Mouse (Mus musculus) frontal cortex, postnatal 25 days (tissue): ENCODE measurements at regions not wholly inside any gene's neighbourhood (a gene's known extent, or its start where the extent isn't known, plus 50 kb on each side); places are given as distances from the start of the nearest gene placed in this dataset.
A peak's percentile ranks its signal among the peaks of the same experiment; 100 is the strongest.

ENCODE experiments used
- DNase-seq, 2 experiments: peaks; one replicate each; pipeline ENCODE4 v3.0.0; 2022; ENCODE audit warnings: low spot score in 2 of 2

DNA sequence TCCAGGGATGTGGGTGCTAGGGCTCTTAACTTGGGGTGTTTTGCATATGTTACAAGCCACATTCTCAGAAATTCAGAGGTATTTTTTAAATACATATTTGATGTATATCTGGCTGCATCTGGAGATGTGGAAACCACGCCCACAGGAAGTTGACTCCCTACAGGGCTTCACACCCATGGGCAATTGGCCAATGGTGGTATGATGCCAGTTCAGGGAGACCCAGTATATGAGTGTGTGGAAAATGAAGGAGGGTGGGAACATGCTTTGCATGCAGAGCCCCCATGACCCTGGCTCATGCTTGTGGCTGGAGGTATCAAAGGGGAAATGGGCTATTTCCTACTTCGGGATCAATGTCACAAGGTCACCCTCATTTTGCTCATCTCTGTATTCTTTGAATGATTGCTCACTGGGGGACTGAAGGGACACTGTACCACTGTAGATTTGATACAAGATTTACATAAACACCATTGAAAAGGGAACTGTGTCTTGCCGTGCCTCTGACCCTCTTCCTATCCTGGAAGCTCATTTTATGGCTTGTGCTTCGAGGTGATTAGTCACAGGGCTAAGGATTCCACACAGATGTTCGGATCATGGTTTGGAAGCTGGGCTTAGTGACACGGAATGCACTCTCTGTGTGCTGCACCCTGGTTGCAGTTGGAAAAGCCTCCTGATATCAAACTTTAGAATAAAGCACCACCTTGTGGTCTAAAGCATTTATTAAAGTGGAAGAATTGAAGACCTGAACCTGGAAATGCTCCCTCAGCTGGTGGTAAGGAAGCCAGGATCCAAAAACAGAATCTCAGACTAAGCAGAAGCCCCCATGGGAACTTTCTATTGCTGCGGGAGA lies 56.8 kb upstream of the Edn1 start:
- DNase-seq = peak; percentile 5 to 15

DNA sequence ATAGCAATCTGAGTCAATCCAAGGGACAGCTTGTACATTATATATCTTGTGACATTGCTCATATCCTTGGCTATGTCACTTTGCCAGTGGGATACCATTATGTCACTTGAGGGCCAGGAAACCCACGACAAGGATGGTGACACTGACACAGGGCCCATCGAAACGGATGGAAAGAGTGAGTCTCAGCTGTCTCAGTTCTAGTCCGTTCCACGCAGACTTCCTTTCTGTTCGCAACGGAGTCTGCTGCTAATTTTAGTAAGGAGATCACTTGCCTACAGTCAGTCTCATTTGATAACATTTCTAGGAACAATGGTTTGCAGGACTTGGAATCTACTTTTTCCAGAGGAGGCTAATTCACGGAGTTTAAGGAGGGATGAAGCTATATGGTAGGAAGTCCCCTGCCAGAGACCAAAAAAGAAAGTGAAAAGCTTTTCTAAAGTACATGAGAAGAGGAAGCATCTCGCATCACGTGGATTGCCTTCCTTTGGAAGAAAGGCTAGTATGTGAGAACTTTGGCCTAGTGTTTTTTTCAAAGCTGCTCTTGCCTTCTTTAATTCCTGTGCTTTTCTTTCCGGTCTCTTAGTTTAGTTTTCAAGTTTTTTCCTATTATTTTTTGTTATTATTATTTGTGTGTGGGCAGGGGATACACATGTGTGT lies 55.4 kb upstream of the Edn1 start:
- DNase-seq = no peak
